Mouse (Mus musculus): ENCODE data around the gene Artn. TPM values are rescaled to one million over a fixed set of nuclear protein-coding genes. Genes with fewer than 3 reads are reported as not detected.

Artn gene
- total and polyA plus RNA-seq, 2 experiments from 2014 or later = 0.14 TPM; not detected in 1

DNA sequence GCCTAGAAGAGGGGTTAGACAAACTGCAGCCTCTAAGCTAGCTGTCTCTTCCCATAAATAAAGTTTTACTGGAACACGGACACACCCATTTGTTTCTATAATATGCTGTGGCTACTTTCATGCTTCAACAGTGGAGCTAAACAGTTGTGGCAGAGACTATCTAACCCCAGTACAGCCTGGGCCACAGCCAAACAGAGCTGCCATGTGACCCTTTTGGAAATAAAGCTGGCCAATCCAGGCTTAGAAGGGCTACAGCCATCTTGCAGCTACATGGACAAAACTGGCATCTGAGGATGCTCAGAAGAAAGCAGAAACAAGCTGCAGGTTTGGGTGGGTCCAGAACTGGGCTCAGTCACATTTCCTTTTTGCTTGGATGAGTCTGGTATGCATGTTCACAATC lies 46.3 kb upstream of the Artn start:
- WGBS = 65% methylated on average over 1 of the region's 1 CpGs
- H3K4me1 ChIP-seq (ENCODE audit: control insufficient read depth, insufficient read depth) = peaks cover 15% of the 10 kb centered on the region

DNA sequence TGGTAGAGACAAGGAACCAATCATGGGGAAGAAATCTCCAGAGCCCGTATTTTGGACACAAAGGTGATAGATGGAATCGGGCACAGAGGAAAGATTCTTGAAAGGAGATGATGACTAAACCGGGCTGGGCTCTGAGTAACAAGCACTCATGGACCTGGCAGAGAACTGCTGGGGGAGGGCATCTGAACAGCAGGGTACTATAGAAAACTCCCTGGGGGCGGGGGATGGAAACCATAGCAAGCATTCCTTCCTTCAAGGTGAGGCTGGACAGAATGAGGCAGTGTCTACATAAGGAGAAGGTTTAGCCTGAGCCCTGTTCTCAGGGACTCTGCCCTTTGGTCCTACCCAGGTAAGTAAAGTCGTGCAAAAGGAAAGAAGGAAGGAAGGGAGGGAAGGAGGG lies 45.2 kb upstream of the Artn start:
- Histone ChIP-seq H3K27me3 (ENCODE audit: control insufficient read depth, insufficient read depth, low read length) (no peaks in the 10 kb centered on the region), H3K4me1 (ENCODE audit: control insufficient read depth, insufficient read depth) (peaks cover 15% of the 10 kb centered on the region), H3K36me3 (replicated peaks; ENCODE audit: control insufficient read depth, insufficient read depth, low read length) (no peaks in the 10 kb centered on the region), H3K27ac (ENCODE audit: low read depth) (no peak overlapping the region), H3K9ac (replicated peaks; ENCODE audit: low read depth, low read length) (no peak overlapping the region), H3K4me2 (ENCODE audit: low read depth, low read length) (no peak overlapping the region), H3K9me3 (replicated peaks; ENCODE audit: control insufficient read depth, low read length) (no peaks in the 10 kb centered on the region), H3K4me3 (ENCODE audit: low read depth, low read length) (no peak overlapping the region)
- whole genome bisulfite sequencing = 75% methylated on average over 5 of the region's 5 CpGs
- TF ChIP-seq CTCF (IDR thresholded peaks at IDR 0.05; ENCODE audit: low read depth) (no peak), EP300 (IDR thresholded peaks at IDR 0.05; ENCODE audit: low read depth) (no peak)
- ATAC-seq (ENCODE audit: insufficient read depth, low read depth) = no peak
- DNase-seq (ENCODE audit: low spot score) = no peak

More for the DNA sequence above, 46.3 kb upstream of the Artn start:
- TF ChIP-seq CTCF (IDR thresholded peaks at IDR 0.05; ENCODE audit: low read depth) (no peak), EP300 (IDR thresholded peaks at IDR 0.05; ENCODE audit: low read depth) (no peak)
- ATAC-seq (ENCODE audit: insufficient read depth, low read depth) = no peak
- no peaks in the 10 kb centered on the region for H3K27me3 ChIP-seq (ENCODE audit: control insufficient read depth, insufficient read depth, low read length)
- DNase-seq (ENCODE audit: low spot score) = no peak
- H3K9me3 ChIP-seq (replicated peaks; ENCODE audit: control insufficient read depth, low read length) = no peaks in the 10 kb centered on the region
- no peak overlapping the region for H3K4me2 ChIP-seq (ENCODE audit: low read depth, low read length)
- no peaks in the 10 kb centered on the region for H3K36me3 ChIP-seq (replicated peaks; ENCODE audit: control insufficient read depth, insufficient read depth, low read length)
- H3K9ac ChIP-seq (replicated peaks; ENCODE audit: low read depth, low read length) = no peak overlapping the region
- no peak overlapping the region for H3K27ac ChIP-seq (ENCODE audit: low read depth)
- H3K4me3 ChIP-seq (ENCODE audit: low read depth, low read length) = no peak overlapping the region

DNA sequence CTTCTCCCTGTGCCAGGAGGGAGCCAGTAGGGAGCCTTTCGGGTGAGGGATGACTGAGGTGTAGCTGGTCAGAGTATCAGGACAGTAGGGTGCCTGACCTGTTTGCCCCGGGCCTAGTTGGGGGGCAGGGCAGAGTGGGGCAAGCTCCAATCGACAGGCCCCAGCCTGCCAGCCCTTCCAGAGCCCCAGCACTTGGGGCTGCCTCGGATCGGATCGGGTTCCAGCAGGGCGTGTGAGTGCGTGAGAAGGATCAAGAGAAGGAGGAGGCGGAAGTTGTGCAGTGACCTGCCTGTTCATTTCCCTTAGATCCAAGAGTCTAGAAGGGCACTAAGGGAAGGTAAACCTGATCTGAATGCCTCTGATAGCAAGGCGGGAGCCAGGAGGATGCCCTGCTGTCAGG lies 43.4 kb upstream of the Artn start:
- DNase-seq (ENCODE audit: low spot score) (no peak), ATAC-seq (ENCODE audit: insufficient read depth, low read depth) (no peak)
- no peak overlapping the region for H3K4me2 ChIP-seq (ENCODE audit: low read depth, low read length)
- H3K4me3 ChIP-seq (ENCODE audit: low read depth, low read length) = no peak overlapping the region
- WGBS = 56% methylated on average over 10 of the region's 10 CpGs
- peaks cover 12% of the 10 kb centered on the region for H3K4me1 ChIP-seq (ENCODE audit: control insufficient read depth, insufficient read depth)
- H3K9me3 ChIP-seq (replicated peaks; ENCODE audit: control insufficient read depth, low read length) = no peaks in the 10 kb centered on the region
- no peaks in the 10 kb centered on the region for H3K27me3 ChIP-seq (ENCODE audit: control insufficient read depth, insufficient read depth, low read length)
- no peaks in the 10 kb centered on the region for H3K36me3 ChIP-seq (replicated peaks; ENCODE audit: control insufficient read depth, insufficient read depth, low read length)
- H3K9ac ChIP-seq (replicated peaks; ENCODE audit: low read depth, low read length) = no peak overlapping the region
- H3K27ac ChIP-seq (ENCODE audit: low read depth) = no peak overlapping the region
- TF ChIP-seq EP300 (IDR thresholded peaks at IDR 0.05; ENCODE audit: low read depth) = no peak
- TF ChIP-seq CTCF (IDR thresholded peaks at IDR 0.05; ENCODE audit: low read depth) = no peak

DNA sequence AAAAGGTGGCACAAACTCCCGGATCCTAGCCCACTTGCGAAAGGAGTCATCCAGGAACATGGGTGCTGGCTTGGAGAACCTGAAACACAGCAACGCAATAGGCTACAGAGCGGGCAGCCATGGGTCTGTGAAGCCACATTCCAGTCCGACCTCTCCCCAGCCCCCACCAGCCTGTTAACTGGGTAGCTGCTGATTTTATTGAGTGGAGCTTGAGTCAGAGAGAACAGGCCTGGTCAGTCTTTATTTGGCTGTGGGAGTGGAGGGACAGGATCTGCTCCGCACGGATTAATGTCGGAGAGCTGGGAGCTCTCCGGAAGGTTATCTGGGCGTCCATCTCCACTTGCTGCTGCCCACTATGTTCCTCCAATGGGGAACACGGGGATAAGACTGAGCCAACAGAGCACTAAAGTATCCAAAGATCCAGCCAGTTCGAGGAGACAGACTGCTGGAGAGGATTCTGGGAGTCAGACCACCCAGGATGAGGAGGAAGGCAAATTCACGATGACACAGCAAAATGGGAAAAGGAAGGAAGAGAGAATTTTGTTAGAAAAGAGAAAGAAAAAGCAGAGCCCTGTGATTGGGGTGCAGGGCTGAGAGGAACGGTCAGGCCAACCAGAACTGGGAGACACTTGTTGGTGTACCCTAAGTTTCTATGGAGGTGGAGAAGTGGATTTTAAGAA lies 34.9 kb upstream of the Artn start:
- Histone ChIP-seq H3K4me1 (ENCODE audit: control insufficient read depth, insufficient read depth) (no peaks in the 10 kb centered on the region), H3K4me3 (ENCODE audit: low read depth, low read length) (no peak overlapping the region), H3K9ac (replicated peaks; ENCODE audit: low read depth, low read length) (no peak overlapping the region), H3K36me3 (replicated peaks; ENCODE audit: control insufficient read depth, insufficient read depth, low read length) (no peaks in the 10 kb centered on the region), H3K27me3 (ENCODE audit: control insufficient read depth, insufficient read depth, low read length) (no peaks in the 10 kb centered on the region), H3K9me3 (replicated peaks; ENCODE audit: control insufficient read depth, low read length) (no peaks in the 10 kb centered on the region), H3K4me2 (ENCODE audit: low read depth, low read length) (no peak overlapping the region), H3K27ac (ENCODE audit: low read depth) (no peak overlapping the region)
- no peak for DNase-seq (ENCODE audit: low spot score)
- no peak for TF ChIP-seq CTCF (IDR thresholded peaks at IDR 0.05; ENCODE audit: low read depth)
- no peak for ATAC-seq (ENCODE audit: insufficient read depth, low read depth)
- 58% methylated on average over 14 of the region's 14 CpGs for WGBS

DNA sequence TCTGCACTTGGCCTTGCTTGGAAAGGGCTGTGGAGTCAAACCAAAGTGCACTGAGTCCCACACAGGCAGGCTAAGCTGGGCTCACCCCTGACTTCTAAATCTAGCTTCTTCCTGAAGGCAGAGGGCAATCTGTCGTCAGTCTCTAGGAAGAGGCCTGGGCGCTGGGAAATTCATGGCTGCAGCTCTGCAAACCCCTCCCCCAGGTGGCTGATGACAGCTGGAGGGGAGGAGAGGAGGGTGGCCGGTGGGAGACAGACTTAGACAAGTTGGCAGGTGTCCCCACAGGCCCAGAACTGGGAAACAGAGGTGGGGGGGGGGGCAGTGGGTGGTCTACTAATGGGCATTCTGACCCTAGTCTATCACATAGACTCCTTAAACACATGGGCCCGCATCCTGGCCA lies 27.9 kb upstream of the Artn start:
- Histone ChIP-seq H3K36me3 (replicated peaks; ENCODE audit: control insufficient read depth, insufficient read depth, low read length) (peaks cover 24% of the 10 kb centered on the region; the same call in 1 of the 2 replicates), H3K9me3 (replicated peaks; ENCODE audit: control insufficient read depth, low read length) (no peaks in the 10 kb centered on the region), H3K4me2 (ENCODE audit: low read depth, low read length) (no peak overlapping the region), H3K27ac (ENCODE audit: low read depth) (peak overlapping the region; percentile 45; the same call in 1 of the 2 replicates), H3K4me3 (ENCODE audit: low read depth, low read length) (no peak overlapping the region), H3K9ac (replicated peaks; ENCODE audit: low read depth, low read length) (no peak overlapping the region), H3K4me1 (ENCODE audit: control insufficient read depth, insufficient read depth) (peaks cover 10% of the 10 kb centered on the region), H3K27me3 (ENCODE audit: control insufficient read depth, insufficient read depth, low read length) (no peaks in the 10 kb centered on the region)
- ATAC-seq (ENCODE audit: insufficient read depth, low read depth) (peak; percentile 41), DNase-seq (ENCODE audit: low spot score) (no peak)
- 26% methylated on average over 4 of the region's 4 CpGs for WGBS
- TF ChIP-seq EP300 (IDR thresholded peaks at IDR 0.05; ENCODE audit: low read depth) = no peak
- no peak for TF ChIP-seq CTCF (IDR thresholded peaks at IDR 0.05; ENCODE audit: low read depth)

DNA sequence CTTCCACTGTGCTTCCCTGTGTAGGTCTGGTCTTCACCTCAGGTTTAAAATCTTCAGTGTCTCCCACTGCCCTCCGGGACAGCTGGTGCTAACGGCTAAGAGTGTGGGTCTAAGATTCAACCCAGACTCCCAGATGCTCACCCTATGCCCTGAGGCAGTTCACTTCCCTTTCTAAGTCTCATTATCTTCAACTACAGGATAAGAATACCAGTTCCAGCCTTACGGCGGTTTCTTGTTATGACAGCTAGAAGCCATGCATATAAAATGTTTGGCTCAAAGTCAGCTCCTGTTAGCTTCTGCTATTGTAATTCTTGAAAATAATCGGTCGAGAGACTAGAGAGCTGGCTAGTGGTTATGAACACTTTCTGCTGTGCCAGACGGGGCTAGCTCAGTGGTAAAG lies 17.9 kb upstream of the Artn start:
- 70% methylated on average over 7 of the region's 7 CpGs for WGBS
- TF ChIP-seq CTCF (IDR thresholded peaks at IDR 0.05; ENCODE audit: low read depth) (no peak), EP300 (IDR thresholded peaks at IDR 0.05; ENCODE audit: low read depth) (no peak)
- no peak for DNase-seq (ENCODE audit: low spot score)
- H3K36me3 ChIP-seq (replicated peaks; ENCODE audit: control insufficient read depth, insufficient read depth, low read length) = peaks cover 11% of the 10 kb centered on the region; the same call in 1 of the 2 replicates
- no peak overlapping the region for H3K9ac ChIP-seq (replicated peaks; ENCODE audit: low read depth, low read length)
- H3K27ac ChIP-seq (ENCODE audit: low read depth) = no peak overlapping the region
- H3K4me2 ChIP-seq (ENCODE audit: low read depth, low read length) = no peak overlapping the region
- H3K9me3 ChIP-seq (replicated peaks; ENCODE audit: control insufficient read depth, low read length) = no peaks in the 10 kb centered on the region
- H3K4me1 ChIP-seq (ENCODE audit: control insufficient read depth, insufficient read depth) = no peaks in the 10 kb centered on the region
- H3K27me3 ChIP-seq (ENCODE audit: control insufficient read depth, insufficient read depth, low read length) = no peaks in the 10 kb centered on the region
- no peak for ATAC-seq (ENCODE audit: insufficient read depth, low read depth)
- H3K4me3 ChIP-seq (ENCODE audit: low read depth, low read length) = no peak overlapping the region

All from heart, postnatal 0 days (tissue).